Mouse (Mus musculus) neural tube, embryonic 11.5 days (tissue): ENCODE measurements at regions not wholly inside any gene's neighbourhood (a gene's known extent, or its start where the extent isn't known, plus 50 kb on each side); places are given as distances from the start of the nearest gene placed in this dataset.

Source experiments
- ATAC-seq: fragments of 200-750 bp; cut with Nextera tagmentation; 2 replicates; pipeline ENCODE4 v1.8.0; 2017; ENCODE audit warnings: moderate number of reproducible peaks, mild to moderate bottlenecking, moderate TSS enrichment, moderate library complexity; ENCODE audit not compliant: insufficient read depth, low FRiP score, low TSS enrichment
- DNase-seq: peaks from one replicate; pipeline ENCODE4 v3.0.0-alpha.2; 2015; ENCODE audit warnings: low spot score
- H3K27ac ChIP-seq: fragments of 300-500 bp; sonication (generic); 2 replicates; pipeline ENCODE4 v1.5.1; 2014; ENCODE audit warnings: low read depth, mild to moderate bottlenecking, low read length
- H3K27me3 ChIP-seq: fragments of 300-500 bp; sonication (generic); 2 replicates; pipeline ENCODE4 v1.6.1; 2014; ENCODE audit warnings: mild to moderate bottlenecking, low read length, mixed read lengths; ENCODE audit not compliant: control insufficient read depth, insufficient read depth
- H3K36me3 ChIP-seq: fragments of 300-500 bp; sonication (generic); 2 replicates; pipeline ENCODE4 v1.6.1; 2014; ENCODE audit warnings: mild to moderate bottlenecking, low read length, moderate library complexity, mixed read lengths; ENCODE audit not compliant: control insufficient read depth, insufficient read depth
- H3K4me1 ChIP-seq: fragments of 300-500 bp; sonication (generic); 2 replicates; pipeline ENCODE4 v1.6.1; 2014; ENCODE audit warnings: low read length, mixed read lengths; ENCODE audit not compliant: control insufficient read depth, insufficient read depth
- H3K4me2 ChIP-seq: fragments of 300-500 bp; sonication (generic); 2 replicates; pipeline ENCODE4 v1.6.1; 2014; ENCODE audit warnings: low read depth, mild to moderate bottlenecking, moderate library complexity
- H3K4me3 ChIP-seq: fragments of 300-500 bp; sonication (generic); 2 replicates; pipeline ENCODE4 v1.5.1; 2014; ENCODE audit warnings: low read depth, low read length
- H3K9ac ChIP-seq: fragments of 300-500 bp; sonication (generic); 2 replicates; pipeline ENCODE4 v1.6.1; 2014; ENCODE audit warnings: mild to moderate bottlenecking, low read length
- H3K9me3 ChIP-seq: fragments of 300-500 bp; sonication (generic); 2 replicates; pipeline ENCODE4 v1.6.1; 2016; ENCODE audit warnings: low read length; ENCODE audit not compliant: control insufficient read depth
- WGBS: fragments of 180-500 bp; shearing (Covaris S2); extraction: QIAGEN DNeasy Blood & Tissue Kit; methylation state at CpG from one replicate; pipeline ENCODE4 v1.1.7; 2014; 5-methylcytosine and 5-hydroxymethylcytosine counted together

DNA sequence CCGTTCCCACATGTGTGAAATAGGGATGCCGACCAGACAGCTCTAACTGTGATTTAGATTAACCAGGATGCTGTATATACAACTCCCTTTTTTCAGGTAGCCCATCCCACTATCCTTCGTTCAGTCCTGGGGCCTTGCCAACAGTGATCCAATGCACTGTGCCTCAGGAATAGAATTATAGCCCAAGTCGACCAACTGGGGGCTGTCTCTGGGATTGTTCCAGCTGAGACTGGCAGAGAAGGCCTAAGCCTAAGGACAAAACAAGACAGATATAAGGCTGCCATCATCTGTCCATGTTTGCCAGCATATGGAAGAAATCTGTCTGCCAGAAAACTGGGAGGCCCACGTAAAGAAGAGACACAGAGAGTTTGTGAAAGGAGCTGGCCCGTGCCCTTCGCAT is 269.9 kb downstream of the H2al1j start:
- H3K9ac ChIP-seq: no peak overlapping the region
- ATAC-seq (no peak), DNase-seq (no peak)
- no peaks in the 10 kb centered on the region for H3K27me3 ChIP-seq
- no peaks in the 10 kb centered on the region for H3K9me3 ChIP-seq
- no peaks in the 10 kb centered on the region for H3K36me3 ChIP-seq
- H3K4me1 ChIP-seq: no peaks in the 10 kb centered on the region
- no peak overlapping the region for H3K4me2 ChIP-seq
- H3K27ac ChIP-seq: no peak overlapping the region
- WGBS: 80% methylated on average over 7 of the region's 7 CpGs
- no peak overlapping the region for H3K4me3 ChIP-seq

DNA sequence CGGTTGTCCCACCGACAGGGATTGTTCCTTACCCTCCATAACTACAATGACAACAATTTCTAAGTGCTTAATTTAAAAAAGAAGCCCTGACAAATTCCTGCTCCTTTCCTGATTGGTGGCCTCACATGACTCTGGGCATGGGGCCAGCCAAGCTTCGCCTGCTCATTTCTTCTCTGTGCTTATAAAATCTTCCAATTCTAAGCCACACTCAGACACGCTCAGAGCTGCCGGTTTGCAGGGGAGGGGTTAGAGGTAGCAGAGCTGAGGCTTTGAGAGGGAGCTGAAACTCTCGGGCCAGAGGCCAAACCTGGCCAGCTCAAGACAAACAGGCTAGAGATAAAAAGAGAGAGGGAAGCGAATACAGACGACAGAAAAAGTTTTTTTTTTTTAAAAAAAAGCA is 286.6 kb downstream of the H2al1j start:
- ATAC-seq (no peak), DNase-seq (no peak)
- Histone ChIP-seq H3K27me3 (no peaks in the 10 kb centered on the region), H3K27ac (no peak overlapping the region), H3K9ac (no peak overlapping the region), H3K4me1 (no peaks in the 10 kb centered on the region), H3K4me2 (no peak overlapping the region), H3K4me3 (no peak overlapping the region), H3K9me3 (no peaks in the 10 kb centered on the region), H3K36me3 (no peaks in the 10 kb centered on the region)
- WGBS: 54% methylated on average over 8 of the region's 8 CpGs

- no peaks in the 10 kb centered on the region; the same call in 1 of the 2 replicates for H3K4me1 ChIP-seq
- no peak overlapping the region for H3K4me3 ChIP-seq
- 51% methylated on average over 19 of the region's 19 CpGs for WGBS
- no peak overlapping the region for H3K4me2 ChIP-seq
- H3K36me3 ChIP-seq: no peaks in the 10 kb centered on the region
- no peak overlapping the region for H3K9ac ChIP-seq
- peak; percentile 42 for DNase-seq
- H3K9me3 ChIP-seq: no peaks in the 10 kb centered on the region
- ATAC-seq: no peak
- no peaks in the 10 kb centered on the region for H3K27me3 ChIP-seq
- H3K27ac ChIP-seq: no peak overlapping the region
Observed at GRCm38 (mm10) chrX:11621045-11621763, 293.6 kb downstream of the H2al1j start.

DNA sequence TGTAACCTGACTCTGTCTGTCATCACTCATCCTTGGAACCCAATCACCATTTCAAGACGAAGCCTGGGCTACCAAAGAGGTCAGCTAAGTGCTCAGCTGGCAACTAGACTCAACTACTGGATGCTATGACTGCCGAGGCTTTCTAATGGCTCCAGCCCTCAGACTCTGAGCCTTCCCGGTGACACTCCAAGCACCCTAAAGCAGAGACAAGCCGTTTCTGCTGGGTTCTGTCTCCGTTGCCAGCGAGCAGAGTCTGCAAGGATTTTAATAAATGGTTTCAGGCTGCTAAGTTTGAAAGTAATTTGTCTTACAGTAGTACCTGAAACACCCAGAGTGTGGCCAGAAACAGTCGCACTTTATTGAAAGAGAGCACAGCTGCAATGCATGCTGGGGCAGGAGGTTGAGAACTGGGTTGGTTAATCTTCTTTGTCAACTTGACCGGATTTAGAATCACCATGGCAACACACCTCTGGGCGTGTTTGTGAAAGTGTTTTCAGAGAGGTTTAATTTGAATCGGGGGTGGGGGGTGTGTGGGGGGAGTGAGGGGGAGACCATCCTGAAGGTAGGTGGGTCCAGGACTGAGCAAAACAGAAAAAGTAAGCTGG is 298.8 kb downstream of the H2al1j start:
- H3K27me3 ChIP-seq: no peaks in the 10 kb centered on the region
- H3K9me3 ChIP-seq: no peaks in the 10 kb centered on the region
- no peak overlapping the region for H3K27ac ChIP-seq
- H3K9ac ChIP-seq: no peak overlapping the region
- H3K4me1 ChIP-seq: no peaks in the 10 kb centered on the region; the same call in 1 of the 2 replicates
- H3K4me3 ChIP-seq: no peak overlapping the region
- DNase-seq: no peak
- no peak overlapping the region for H3K4me2 ChIP-seq
- no peak for ATAC-seq
- no peaks in the 10 kb centered on the region for H3K36me3 ChIP-seq
- 64% methylated on average over 10 of the region's 10 CpGs for WGBS

- Histone ChIP-seq H3K9ac (no peak overlapping the region), H3K4me2 (no peak overlapping the region), H3K36me3 (no peaks in the 10 kb centered on the region), H3K9me3 (no peaks in the 10 kb centered on the region), H3K4me1 (no peaks in the 10 kb centered on the region), H3K27ac (no peak overlapping the region), H3K4me3 (no peak overlapping the region), H3K27me3 (no peaks in the 10 kb centered on the region)
- DNase-seq (no peak), ATAC-seq (no peak)
- 70% methylated on average over 2 of the region's 2 CpGs for WGBS
Observed at GRCm38 (mm10) chrX:11629362-11629761, 301.7 kb downstream of the H2al1j start.

GRCm38 (mm10) chrX:11629906-11630305 is 302.3 kb downstream of the H2al1j start:
- Histone ChIP-seq H3K27me3 (no peaks in the 10 kb centered on the region), H3K4me3 (no peak overlapping the region), H3K9ac (no peak overlapping the region), H3K4me1 (no peaks in the 10 kb centered on the region), H3K27ac (no peak overlapping the region), H3K9me3 (no peaks in the 10 kb centered on the region), H3K36me3 (no peaks in the 10 kb centered on the region), H3K4me2 (no peak overlapping the region)
- peak; percentile 19 for DNase-seq
- ATAC-seq: no peak
- WGBS: 32% methylated on average over 1 of the region's 1 CpGs

DNA sequence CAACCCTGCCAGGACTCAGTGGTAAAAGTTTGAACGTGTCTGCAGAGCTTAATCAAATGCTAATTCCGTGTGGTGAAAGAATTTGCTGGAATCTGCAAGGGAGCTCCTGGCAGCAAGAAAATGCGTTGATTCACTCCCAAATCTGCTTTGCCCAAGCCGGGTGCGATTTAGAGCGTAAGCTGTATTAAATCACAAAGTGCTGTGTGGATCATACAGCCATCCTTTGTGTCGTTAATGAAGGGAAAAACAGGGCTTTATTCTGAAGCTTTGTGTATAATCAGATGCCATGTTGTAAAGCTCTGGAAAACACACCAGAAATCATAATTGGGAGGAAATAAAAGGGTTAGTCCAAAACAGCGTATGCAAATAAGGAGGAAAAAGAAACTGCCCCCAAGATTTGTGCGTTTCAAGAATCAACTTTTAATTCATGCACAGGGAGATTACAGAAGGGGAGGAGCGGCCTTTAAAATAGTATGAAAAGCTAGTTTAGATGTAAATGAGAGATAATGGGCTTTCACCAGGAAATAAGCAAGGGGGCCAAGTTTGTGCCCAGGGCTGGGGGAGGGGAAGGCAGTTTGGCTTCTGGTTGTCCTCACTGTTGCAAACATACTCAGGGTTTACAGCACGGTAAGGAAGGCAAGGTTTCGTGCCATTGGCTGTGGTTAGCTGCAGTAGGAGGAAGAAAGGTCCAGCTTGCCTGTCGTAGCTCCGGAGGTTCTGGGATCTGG is 303.7 kb downstream of the H2al1j start:
- ATAC-seq: no peak
- no peak overlapping the region for H3K27ac ChIP-seq
- H3K9ac ChIP-seq: peak overlapping the region; percentile 31; the same call in 1 of the 2 replicates
- H3K9me3 ChIP-seq: no peaks in the 10 kb centered on the region
- H3K36me3 ChIP-seq: no peaks in the 10 kb centered on the region
- DNase-seq: peak; percentile 22
- H3K4me2 ChIP-seq: peak overlapping the region; percentile 39
- WGBS: 15% methylated on average over 14 of the region's 14 CpGs
- H3K4me1 ChIP-seq: no peaks in the 10 kb centered on the region
- no peak overlapping the region for H3K4me3 ChIP-seq
- H3K27me3 ChIP-seq: no peaks in the 10 kb centered on the region

GRCm38 (mm10) chrX:11632011-11632410 is 304.4 kb downstream of the H2al1j start:
- no peaks in the 10 kb centered on the region for H3K9me3 ChIP-seq
- H3K36me3 ChIP-seq: no peaks in the 10 kb centered on the region
- peak; percentile 17 for DNase-seq
- no peak overlapping the region for H3K4me3 ChIP-seq
- H3K4me2 ChIP-seq: peak overlapping the region; percentile 39
- ATAC-seq: no peak
- 9% methylated on average over 14 of the region's 14 CpGs for WGBS
- peak overlapping the region; percentile 31; the same call in 1 of the 2 replicates for H3K9ac ChIP-seq
- no peaks in the 10 kb centered on the region for H3K27me3 ChIP-seq
- H3K27ac ChIP-seq: no peak overlapping the region
- H3K4me1 ChIP-seq: no peaks in the 10 kb centered on the region
